Mouse (Mus musculus) mesoderm, embryonic 11.5 days (tissue): ENCODE results near the gene Fbxo2.
"Not testable (repeated sequence)": the region's sequence is repeated elsewhere in the genome, so short reads cannot be mapped to it uniquely, and the experiment has no call there.

Source experiments
- DNase-seq: peaks from one replicate; pipeline ENCODE4 v3.0.0-alpha.2; 2012; ENCODE audit warnings: low read depth, low spot score

The Fbxo2 gene

DNA sequence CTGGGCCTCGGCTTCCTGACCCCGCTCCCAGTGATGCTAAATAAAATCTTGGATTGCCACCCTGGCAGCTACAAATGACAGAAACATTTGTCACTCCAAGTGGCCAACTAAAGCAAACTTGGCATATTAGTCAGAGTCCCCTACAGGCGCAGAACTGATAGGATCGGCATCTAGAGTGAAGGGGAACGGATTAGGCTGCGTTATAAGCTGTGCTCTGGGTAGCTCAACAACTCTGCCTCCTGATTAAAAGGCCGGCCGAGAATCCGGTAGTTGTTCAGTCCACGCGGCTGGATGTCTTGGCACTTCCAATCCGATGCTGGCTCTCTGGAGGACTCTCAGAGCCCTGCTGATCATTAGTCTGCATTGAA lies 14.1 kb downstream of the Fbxo2 start:
- no peak for DNase-seq

- not testable (repeated sequence) for DNase-seq
These were observed 16.2 kb downstream of the Fbxo2 start for GRCm38 (mm10) chr4:148176603-148177002.

DNA sequence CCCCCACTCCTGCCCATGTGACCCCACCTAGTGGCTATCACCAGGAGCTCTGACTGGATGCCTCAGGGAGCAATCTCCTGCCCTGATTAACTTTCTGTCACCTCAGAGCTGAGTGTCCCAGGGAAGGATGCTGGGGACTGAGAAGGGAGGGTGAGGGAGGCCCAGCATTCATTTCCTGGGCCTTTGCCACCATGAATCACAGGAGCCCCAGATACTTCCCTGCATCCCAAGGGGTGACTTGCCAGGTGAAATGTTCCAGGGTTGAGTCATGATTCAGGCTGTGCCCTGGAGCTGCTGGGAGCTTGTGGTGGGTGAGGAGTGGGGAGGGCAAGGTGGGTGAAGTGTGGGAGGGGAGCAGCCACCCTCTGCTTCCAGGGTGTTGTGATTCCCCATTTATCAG lies 17.3 kb downstream of the Fbxo2 start:
- no peak for DNase-seq

DNA sequence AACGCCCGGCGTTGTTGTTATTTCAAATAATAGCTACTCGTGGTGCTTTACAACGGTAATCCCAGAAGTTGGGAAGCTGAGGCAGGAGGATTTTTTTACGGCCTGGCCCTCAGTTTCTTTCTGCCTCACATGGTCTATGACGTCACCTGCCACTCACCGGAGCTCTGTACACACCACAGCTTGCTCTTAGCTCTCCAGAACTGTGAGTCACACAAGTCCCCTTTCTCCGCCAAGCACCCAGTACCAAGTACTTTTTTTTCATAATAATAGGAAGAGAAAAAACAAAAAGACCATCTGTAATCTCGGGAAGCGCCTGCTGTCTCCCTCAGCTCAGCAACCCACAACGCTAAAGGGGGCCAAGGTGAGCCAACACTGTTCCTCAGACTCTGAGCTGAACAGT lies 21.1 kb downstream of the Fbxo2 start:
- no peak for DNase-seq

- DNase-seq, result no peak
These were observed 21.9 kb downstream of the Fbxo2 start for GRCm38 (mm10) chr4:148182363-148182762.

DNA sequence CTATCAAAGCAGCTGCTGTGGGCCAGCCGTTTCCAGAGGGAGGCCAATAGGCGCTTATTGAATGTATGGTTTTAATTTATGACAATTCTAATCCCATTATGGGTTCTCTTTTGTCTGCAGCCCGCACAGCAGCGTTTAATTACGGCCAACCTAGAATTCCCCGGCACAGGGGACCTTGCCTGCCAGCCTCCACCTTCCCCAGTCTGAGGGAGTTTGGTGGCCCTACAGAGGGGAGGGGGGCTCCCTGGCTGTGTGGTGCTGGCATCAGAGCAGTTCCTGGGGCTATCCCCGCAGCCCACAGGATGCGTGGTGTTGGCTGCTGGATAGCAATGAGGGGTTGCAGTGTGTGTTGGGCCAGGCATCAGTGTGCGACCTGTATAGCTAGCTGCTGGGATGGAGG lies 24.1 kb downstream of the Fbxo2 start:
- DNase-seq, result no peak

- no peak for DNase-seq
These were observed 25.4 kb downstream of the Fbxo2 start for GRCm38 (mm10) chr4:148185819-148186218.

DNA sequence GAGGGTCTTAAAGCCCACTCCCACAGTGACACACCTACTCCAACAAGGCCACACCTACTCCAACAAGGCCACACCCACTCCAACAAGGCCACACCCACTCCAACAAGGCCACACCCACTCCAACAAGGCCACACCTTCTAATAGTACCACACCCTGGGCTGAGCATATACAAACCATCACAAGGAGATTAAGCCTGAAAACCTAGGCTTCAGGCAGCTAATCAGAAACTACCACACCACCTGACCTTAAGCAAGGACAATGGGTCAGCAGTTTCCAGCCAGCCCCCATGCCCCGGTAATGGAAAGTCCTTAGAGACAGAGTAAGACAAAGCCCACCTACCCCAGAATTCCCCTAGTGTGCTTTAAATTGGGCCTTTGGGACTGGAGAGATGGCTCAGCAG lies 28.3 kb downstream of the Fbxo2 start:
- not testable (repeated sequence) for DNase-seq

GRCm38 (mm10) chr4:148192707-148193245 lies 32.4 kb downstream of the Fbxo2 start:
- DNase-seq, result no peak

DNA sequence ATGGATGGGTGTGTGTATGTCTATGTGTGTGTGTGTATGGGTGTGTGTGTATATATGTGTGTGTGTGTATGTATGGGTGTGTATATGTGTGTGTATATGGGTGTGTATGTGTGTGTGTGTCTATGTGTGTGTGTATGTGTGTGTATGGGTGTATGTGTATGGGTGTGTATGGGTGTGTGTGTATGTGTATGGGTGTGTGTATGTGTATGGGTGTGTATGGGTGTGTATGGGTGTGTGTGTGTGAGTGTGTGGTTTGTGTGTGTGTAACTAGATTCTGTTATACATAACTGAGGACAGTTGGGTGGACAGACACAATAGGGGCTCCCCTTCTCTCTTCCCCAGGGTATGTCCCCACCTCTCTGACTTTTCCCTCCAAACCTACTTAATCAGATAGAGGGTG lies 34.0 kb downstream of the Fbxo2 start:
- no peak for DNase-seq

DNA sequence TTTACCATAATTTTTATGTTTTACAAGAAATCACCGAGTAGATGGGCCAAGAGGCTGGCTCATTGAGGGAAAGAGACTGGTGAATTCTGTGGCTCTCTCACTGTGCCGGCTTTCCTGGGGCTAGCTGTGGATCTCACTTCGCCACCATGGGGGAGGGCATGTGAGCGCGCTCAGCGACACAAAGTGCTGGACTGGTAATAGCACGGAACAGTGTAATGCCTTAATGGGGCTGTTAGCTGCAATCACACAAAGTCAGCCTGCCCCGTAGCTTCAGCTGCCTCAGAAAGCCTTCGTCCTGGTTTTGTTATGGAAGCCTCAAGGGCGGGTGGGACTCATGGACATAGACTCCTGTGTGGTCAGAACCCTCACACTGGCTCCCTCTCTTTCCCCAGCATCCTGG lies 38.3 kb downstream of the Fbxo2 start:
- no peak for DNase-seq

GRCm38 (mm10) chr4:148203557-148203956 lies 43.1 kb downstream of the Fbxo2 start:
- DNase-seq, result no peak

DNA sequence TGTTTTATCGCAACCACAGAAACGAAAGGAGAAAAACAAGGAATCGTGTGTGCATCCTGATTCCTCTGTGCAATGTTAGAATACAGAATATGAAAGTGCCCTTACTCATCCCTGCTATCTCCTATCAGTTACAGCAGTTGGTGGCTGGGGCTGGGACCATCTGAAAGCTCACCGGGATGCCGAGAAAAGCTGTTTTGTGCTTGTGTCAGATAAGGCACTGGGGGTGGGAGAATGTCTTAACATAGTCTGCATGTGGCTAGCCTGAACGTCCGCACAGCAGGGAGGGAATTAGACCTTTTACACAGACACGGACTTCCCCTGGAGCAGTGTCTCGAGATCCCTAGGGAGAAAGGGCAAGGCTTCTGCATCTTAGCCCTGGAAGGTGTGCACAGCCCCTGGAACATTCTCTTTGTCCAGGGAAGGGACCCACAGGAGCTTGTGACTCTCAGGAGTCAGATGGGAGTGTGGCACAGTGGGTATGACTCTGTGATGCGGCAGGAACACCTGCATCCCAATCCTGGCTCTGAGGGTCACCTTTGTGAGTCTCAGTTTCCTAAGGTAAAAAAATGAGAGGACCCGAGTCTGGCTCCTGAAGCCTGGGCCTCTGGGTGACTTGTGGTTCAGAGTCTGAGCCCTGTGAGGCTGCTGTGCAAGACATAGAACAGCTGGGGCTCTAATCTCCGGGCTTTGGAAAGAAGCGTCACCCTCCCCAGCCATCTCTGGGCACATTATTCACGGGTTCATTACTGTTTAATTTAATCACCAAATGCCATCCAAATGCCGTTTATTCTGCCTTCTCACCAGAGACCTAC lies 43.8 kb downstream of the Fbxo2 start:
- no peak for DNase-seq

DNA sequence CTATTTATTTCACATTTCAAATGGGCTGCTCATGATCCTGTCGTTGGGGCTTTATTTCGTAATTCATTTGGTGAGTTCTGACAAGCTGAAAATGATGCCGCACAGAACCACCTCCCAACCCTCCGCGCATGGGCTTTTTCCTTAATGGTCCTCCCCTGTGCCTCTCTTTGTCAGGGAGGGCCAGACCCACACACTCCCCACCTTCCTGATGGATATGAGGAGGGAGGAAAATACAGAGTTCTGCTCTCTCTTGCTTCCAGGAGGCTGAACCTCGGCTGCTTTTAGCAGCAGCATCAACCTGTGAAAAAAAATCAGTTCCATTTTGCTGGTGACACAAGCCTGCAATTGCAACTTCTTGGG lies 44.4 kb downstream of the Fbxo2 start:
- no peak for DNase-seq

DNA sequence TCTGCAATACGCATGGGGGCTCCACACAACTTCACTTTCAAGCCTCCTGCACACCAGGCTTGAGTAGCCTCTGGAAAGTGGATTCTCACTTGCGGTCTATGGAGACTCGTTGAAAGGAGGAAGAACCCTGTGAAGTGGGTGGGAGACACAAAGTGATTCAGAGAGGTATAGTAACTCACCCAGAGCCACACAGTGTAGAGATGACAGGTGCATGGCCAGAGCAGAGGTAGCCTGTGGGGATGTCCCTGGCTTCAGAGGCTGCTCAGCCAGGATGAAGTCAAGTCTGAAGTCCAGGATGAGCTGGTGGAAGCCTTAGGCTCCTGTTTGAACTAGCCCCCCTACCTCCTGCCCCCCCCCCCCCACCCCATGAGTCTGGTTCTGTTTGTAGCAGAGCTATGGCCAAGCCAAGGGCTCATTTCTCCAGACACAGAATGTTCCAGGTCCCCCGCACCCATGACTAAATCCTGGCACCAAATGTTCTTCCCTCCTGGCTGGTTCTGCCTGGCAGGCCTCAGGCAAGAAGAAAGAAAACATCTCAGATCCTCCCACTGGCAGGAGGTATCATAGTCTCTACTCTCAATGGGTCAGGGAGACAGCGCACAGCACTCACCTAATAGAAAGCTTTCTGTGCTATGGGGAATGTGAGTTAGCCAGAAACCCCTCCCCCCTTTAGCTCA lies 54.2 kb downstream of the Fbxo2 start:
- DNase-seq, result no peak

GRCm38 (mm10) chr4:148215264-148215900 lies 55.0 kb downstream of the Fbxo2 start:
- peak; percentile 36 for DNase-seq
